ENCODE assay signal across 8 mouse cellular contexts in genomic region chr13:98890137-98890870, GRCm38 (mm10). TPM values are rescaled to one million over a fixed set of nuclear protein-coding genes. Genes with fewer than 3 reads are reported as not detected.
DNase-seq lines count a peak whose midpoint lies in the region; ATAC-seq and TF ChIP-seq lines count a peak whose summit lies in the region.

No protein-coding gene starts in this region.

- H3K27ac ChIP-seq in embryonic fibroblast, embryonic 13.5 days (ENCODE audit: insufficient read depth, low read length), result peak overlapping the region; percentile 53
- H3K27ac ChIP-seq in heart, embryonic 11.5 days (ENCODE audit: low read depth, low read length), result peak overlapping the region; percentile 96
- H3K27ac ChIP-seq in kidney, embryonic 16.5 days (ENCODE audit: low read length), result peak overlapping the region; percentile 98
- H3K27ac ChIP-seq in liver, embryonic 16.5 days (ENCODE audit: low read length), result peak overlapping the region; percentile 93
- H3K27ac ChIP-seq in neural tube, embryonic 11.5 days (ENCODE audit: low read depth, low read length), result peak overlapping the region; percentile 95
- peak overlapping the region; percentile 99 for H3K27ac ChIP-seq in stomach, embryonic 16.5 days (ENCODE audit: low read length)

- H3K4me2 ChIP-seq in heart, embryonic 11.5 days, result peak overlapping the region; percentile 83
- H3K4me2 ChIP-seq in kidney, embryonic 16.5 days (replicated peaks; ENCODE audit: low read depth, low read length), result peak overlapping the region; percentile 76
- H3K4me2 ChIP-seq in liver, embryonic 16.5 days (ENCODE audit: low read depth, low read length), result peak overlapping the region; percentile 94
- peak overlapping the region; percentile 89 for H3K4me2 ChIP-seq in neural tube, embryonic 11.5 days (ENCODE audit: low read depth)
- H3K4me2 ChIP-seq in stomach, embryonic 16.5 days (ENCODE audit: low read depth, low read length), result peak overlapping the region; percentile 79

- TF ChIP-seq CTCF in embryonic fibroblast, embryonic 13.5 days (IDR thresholded peaks at IDR 0.05; ENCODE audit: borderline replicate concordance, insufficient read depth, low read length), result no peak

- peaks cover 9% of the 10 kb centered on the region for H3K4me1 ChIP-seq in embryonic fibroblast, embryonic 13.5 days (ENCODE audit: control insufficient read depth, insufficient read depth, low read length)
- peaks cover 21% of the 10 kb centered on the region for H3K4me1 ChIP-seq in heart, embryonic 11.5 days (ENCODE audit: control insufficient read depth, insufficient read depth, low read length)
- peaks cover 22% of the 10 kb centered on the region for H3K4me1 ChIP-seq in kidney, embryonic 16.5 days (ENCODE audit: insufficient read depth, low read length)
- H3K4me1 ChIP-seq in liver, embryonic 16.5 days (ENCODE audit: control insufficient read depth, low read depth, low read length), result peaks cover 27% of the 10 kb centered on the region
- peaks cover 20% of the 10 kb centered on the region for H3K4me1 ChIP-seq in neural tube, embryonic 11.5 days (ENCODE audit: control insufficient read depth, insufficient read depth, low read length)
- peaks cover 10% of the 10 kb centered on the region for H3K4me1 ChIP-seq in stomach, embryonic 16.5 days (ENCODE audit: control insufficient read depth, insufficient read depth, low read length)

- DNase-seq in CD4-positive, CD25-positive, alpha-beta regulatory T cell, adult 2 months (ENCODE audit: low read depth, low spot score), result peak; percentile 69
- peak; percentile 19 to 30 for DNase-seq in adrenal gland, postnatal 4 days (ENCODE audit: low spot score in 2 of 2)
- peak; percentile 66 for DNase-seq in neural tube, embryonic 11.5 days (ENCODE audit: low spot score)

- no peaks in the 10 kb centered on the region for H3K9me3 ChIP-seq in heart, embryonic 11.5 days (replicated peaks; ENCODE audit: control insufficient read depth, low read length)
- no peaks in the 10 kb centered on the region for H3K9me3 ChIP-seq in kidney, embryonic 16.5 days (ENCODE audit: low read length)
- no peaks in the 10 kb centered on the region for H3K9me3 ChIP-seq in liver, embryonic 16.5 days (replicated peaks; ENCODE audit: control insufficient read depth, low read length)
- H3K9me3 ChIP-seq in neural tube, embryonic 11.5 days (ENCODE audit: control insufficient read depth, low read length), result no peaks in the 10 kb centered on the region
- H3K9me3 ChIP-seq in stomach, embryonic 16.5 days (replicated peaks; ENCODE audit: control insufficient read depth, low read length), result no peaks in the 10 kb centered on the region

- peak overlapping the region; percentile 93 for H3K9ac ChIP-seq in heart, embryonic 11.5 days (ENCODE audit: low read depth, low read length)
- peak overlapping the region; percentile 95 for H3K9ac ChIP-seq in kidney, embryonic 16.5 days (replicated peaks; ENCODE audit: low read length)
- peak overlapping the region; percentile 91 for H3K9ac ChIP-seq in liver, embryonic 16.5 days (ENCODE audit: low read depth, low read length)
- H3K9ac ChIP-seq in neural tube, embryonic 11.5 days (ENCODE audit: low read length), result peak overlapping the region; percentile 90
- peak overlapping the region; percentile 96 for H3K9ac ChIP-seq in stomach, embryonic 16.5 days (ENCODE audit: low read length)

- ATAC-seq in heart, embryonic 11.5 days (replicated peaks; ENCODE audit: insufficient number of reproducible peaks, low FRiP score, low TSS enrichment), result peak; percentile 80
- ATAC-seq in kidney, embryonic 16.5 days (ENCODE audit: low FRiP score, low TSS enrichment), result peak; percentile 75
- peak; percentile 85 for ATAC-seq in liver, embryonic 16.5 days (ENCODE audit: low read depth)
- peak; percentile 68 for ATAC-seq in neural tube, embryonic 11.5 days (ENCODE audit: insufficient read depth, low FRiP score, low TSS enrichment)
- peak; percentile 88 for ATAC-seq in stomach, embryonic 16.5 days (ENCODE audit: insufficient read depth, low FRiP score)

- peaks cover 14% of the 10 kb centered on the region for H3K36me3 ChIP-seq in heart, embryonic 11.5 days (ENCODE audit: control insufficient read depth, insufficient read depth, low read length)
- H3K36me3 ChIP-seq in kidney, embryonic 16.5 days (ENCODE audit: insufficient read depth, low read length), result peaks cover 21% of the 10 kb centered on the region
- H3K36me3 ChIP-seq in liver, embryonic 16.5 days (ENCODE audit: control insufficient read depth, insufficient read depth), result 0 out of 2 replicates have a peak, but pooled peaks cover 8% of the 10 kb centered on the region
- H3K36me3 ChIP-seq in neural tube, embryonic 11.5 days (ENCODE audit: control insufficient read depth, insufficient read depth, low read length), result peaks cover 4% of the 10 kb centered on the region; the same call in 1 of the 2 replicates
- H3K36me3 ChIP-seq in stomach, embryonic 16.5 days (ENCODE audit: control insufficient read depth, insufficient read depth, low read length), result peaks cover 14% of the 10 kb centered on the region

- under 1% methylated on average over 70 of the region's 71 CpGs for WGBS in heart, embryonic 11.5 days (ENCODE audit: insufficient replicate concordance)
- under 1% methylated on average over 41 of the region's 71 CpGs for WGBS in kidney, embryonic 16.5 days
- under 1% methylated on average over 67 of the region's 71 CpGs for WGBS in liver, embryonic 16.5 days (ENCODE audit: insufficient replicate concordance)
- 1% methylated on average over 71 of the region's 71 CpGs for WGBS in neural tube, embryonic 11.5 days
- WGBS in stomach, embryonic 16.5 days, result under 1% methylated on average over 64 of the region's 71 CpGs

- peak overlapping the region; percentile 72 for H3K4me3 ChIP-seq in embryonic fibroblast, embryonic 13.5 days (ENCODE audit: insufficient read depth, low read length)
- H3K4me3 ChIP-seq in heart, embryonic 11.5 days (ENCODE audit: low read depth, low read length), result peak overlapping the region; percentile 75
- peak overlapping the region; percentile 89 for H3K4me3 ChIP-seq in kidney, embryonic 16.5 days (ENCODE audit: low read length)
- H3K4me3 ChIP-seq in liver, embryonic 16.5 days (ENCODE audit: low read depth, low read length), result peak overlapping the region; percentile 88
- H3K4me3 ChIP-seq in neural tube, embryonic 11.5 days (ENCODE audit: low read depth, low read length), result peak overlapping the region; percentile 79
- H3K4me3 ChIP-seq in stomach, embryonic 16.5 days (replicated peaks; ENCODE audit: low read length), result peak overlapping the region; percentile 91

- H3K27me3 ChIP-seq in heart, embryonic 11.5 days (ENCODE audit: control insufficient read depth, insufficient read depth, low read length), result no peaks in the 10 kb centered on the region
- H3K27me3 ChIP-seq in kidney, embryonic 16.5 days (ENCODE audit: insufficient read depth, low read length), result no peaks in the 10 kb centered on the region
- no peaks in the 10 kb centered on the region for H3K27me3 ChIP-seq in liver, embryonic 16.5 days (ENCODE audit: control insufficient read depth, insufficient read depth, low read depth, low read length)
- no peaks in the 10 kb centered on the region for H3K27me3 ChIP-seq in neural tube, embryonic 11.5 days (ENCODE audit: control insufficient read depth, insufficient read depth, low read length)
- H3K27me3 ChIP-seq in stomach, embryonic 16.5 days (ENCODE audit: control insufficient read depth, insufficient read depth, low read length), result no peaks in the 10 kb centered on the region

- no peak for TF ChIP-seq POLR2A in embryonic fibroblast, embryonic 13.5 days (IDR thresholded peaks at IDR 0.05; ENCODE audit: low read depth, low read length)

RNA-seq across cellular contexts. Expression of gene Tnpo1, which starts 35.9 kb away (rescaled TPM):
- 100 to 1,000 TPM; 142 to 151 TPM for total RNA-seq in adrenal gland, postnatal 4 days (2021)
- 146 and 157 TPM in 2 replicates for polyA plus RNA-seq in embryonic fibroblast, embryonic 13.5 days (2011; ENCODE audit: insufficient read length, low read depth, missing spikeins)
- 29.7 and 52.2 TPM in 2 replicates for polyA plus RNA-seq in heart, embryonic 11.5 days (2014; fragmentation: Nextera tagmentation; extraction: Ambion mirVana)
- polyA plus RNA-seq in kidney, embryonic 16.5 days (2015; fragmentation: Nextera tagmentation; extraction: Ambion mirVana), result 65.4 and 67.7 TPM in 2 replicates
- polyA plus RNA-seq in liver, embryonic 16.5 days (2015; fragmentation: Nextera tagmentation; extraction: Ambion mirVana), result 18.1 and 20.9 TPM in 2 replicates
- polyA plus RNA-seq in neural tube, embryonic 11.5 days (2014; fragmentation: Nextera tagmentation; extraction: Ambion mirVana), result 60.9 and 67.8 TPM in 2 replicates
- polyA plus RNA-seq in stomach, embryonic 16.5 days (2015; fragmentation: Nextera tagmentation; extraction: Ambion mirVana), result 50.9 and 58.3 TPM in 2 replicates

Comparison
In these comparisons a context has a peak if more than half of its experiments do, and no peak if none do; other contexts are left out.
1. Peak in every context shown above with its lines: DNase-seq, ATAC-seq, H3K4me3 ChIP-seq and H3K27ac ChIP-seq.